Mouse (Mus musculus) adrenal gland, postnatal 14 days (tissue): ENCODE results near the gene Aatf. TPM values are rescaled to one million over a fixed set of nuclear protein-coding genes. Genes with fewer than 3 reads are reported as not detected.
A peak's percentile ranks its signal among the peaks of the same experiment; 100 is the strongest.
"Not testable (repeated sequence)": the region's sequence is repeated elsewhere in the genome, so short reads cannot be mapped to it uniquely, and the experiment has no call there.

Experiments used
- DNase-seq: peaks from one replicate; pipeline ENCODE4 v3.0.0; 2021; ENCODE audit warnings: mixed read lengths
- total RNA-seq: library from RNA; stranded (reverse); gene quantifications from 2 replicates; pipeline ENCODE4 v1.2.3, GENCODE M21; 2021

The Aatf gene
- total RNA-seq, 1 experiment from 2014 or later = 20.6 TPM

- no peak for DNase-seq
These were observed 70.6 kb downstream of the Aatf start for GRCm38 (mm10) chr11:84442554-84443331.

GRCm38 (mm10) chr11:84440402-84440801 is 72.9 kb downstream of the Aatf start:
- DNase-seq = no peak

GRCm38 (mm10) chr11:84434879-84435278 is 78.4 kb downstream of the Aatf start:
- DNase-seq = no peak

GRCm38 (mm10) chr11:84430336-84430735 is 83.0 kb downstream of the Aatf start:
- no peak for DNase-seq

GRCm38 (mm10) chr11:84429581-84429980 is 83.7 kb downstream of the Aatf start:
- DNase-seq = peak; percentile 27

- no peak for DNase-seq
These were observed 86.7 kb downstream of the Aatf start for GRCm38 (mm10) chr11:84426633-84426998.

- no peak for DNase-seq
These were observed 87.3 kb downstream of the Aatf start for GRCm38 (mm10) chr11:84425736-84426632.

GRCm38 (mm10) chr11:84420779-84421178 is 92.5 kb downstream of the Aatf start:
- no peak for DNase-seq

GRCm38 (mm10) chr11:84413111-84413510 is 100.2 kb downstream of the Aatf start:
- DNase-seq = no peak

GRCm38 (mm10) chr11:84412201-84412934 is 101.0 kb downstream of the Aatf start:
- no peak for DNase-seq

- DNase-seq = no peak
These were observed 101.7 kb downstream of the Aatf start for GRCm38 (mm10) chr11:84411642-84412018.

GRCm38 (mm10) chr11:84410879-84411641 is 102.3 kb downstream of the Aatf start:
- no peak for DNase-seq

- DNase-seq = no peak
These were observed 102.9 kb downstream of the Aatf start for GRCm38 (mm10) chr11:84410383-84410782.

GRCm38 (mm10) chr11:84406733-84407132 is 106.6 kb downstream of the Aatf start:
- no peak for DNase-seq

- peak; percentile 61 for DNase-seq
These were observed 118.3 kb downstream of the Aatf start for GRCm38 (mm10) chr11:84395010-84395409.

GRCm38 (mm10) chr11:84393571-84393970 is 119.8 kb downstream of the Aatf start:
- no peak for DNase-seq

- DNase-seq = not testable (repeated sequence)
These were observed 121.3 kb downstream of the Aatf start for GRCm38 (mm10) chr11:84392066-84392465.

- no peak for DNase-seq
These were observed 122.2 kb downstream of the Aatf start for GRCm38 (mm10) chr11:84391126-84391525.

- DNase-seq = no peak
These were observed 124.0 kb downstream of the Aatf start for GRCm38 (mm10) chr11:84389332-84389731.

- no peak for DNase-seq
These were observed 129.4 kb downstream of the Aatf start for GRCm38 (mm10) chr11:84383891-84384290.

GRCm38 (mm10) chr11:84382450-84382849 is 130.9 kb downstream of the Aatf start:
- DNase-seq = no peak
